Mouse (Mus musculus): ENCODE results near the gene Mars.

GRCm38 (mm10) chr10:127343029-127343428 lies 31.4 kb upstream of the Mars start:
- TF ChIP-seq MAX (IDR thresholded peaks at IDR 0.05), result no peak
- no peak for TF ChIP-seq FOSL1 (IDR thresholded peaks at IDR 0.05; ENCODE audit: insufficient read depth, low read length, poor library complexity, severe bottlenecking)
- no peak for TF ChIP-seq MYOD1 (IDR thresholded peaks at IDR 0.05; ENCODE audit: control insufficient read depth, insufficient read length, low read depth)
- TF ChIP-seq CTCF (IDR thresholded peaks at IDR 0.05; ENCODE audit: control insufficient read depth, insufficient read depth, insufficient read length), result no peak
- TF ChIP-seq CEBPB (IDR thresholded peaks at IDR 0.05; ENCODE audit: low read depth), result no peak

All from C2C12 (cell line).